Mouse (Mus musculus): ENCODE results near the gene Itln1. TPM values are rescaled to one million over a fixed set of nuclear protein-coding genes. Genes with fewer than 3 reads are reported as not detected.

Gene Itln1
- polyA plus RNA-seq, 1 experiment from 2014 or later: 0.49 TPM

Other genes with a start within 250 kb of the Itln1 start
- gene Usp21, start 247.3 kb downstream of the Itln1 start, polyA plus RNA-seq (2015; fragmentation: Nextera tagmentation; extraction: Ambion mirVana): 48.5 and 55.8 TPM in 2 replicates
- gene Ufc1, start 240.3 kb downstream of the Itln1 start, polyA plus RNA-seq (2015; fragmentation: Nextera tagmentation; extraction: Ambion mirVana): 82.0 and 82.1 TPM in 2 replicates
- 36.0 and 37.6 TPM in 2 replicates for gene Dedd, start 206.1 kb downstream of the Itln1 start, polyA plus RNA-seq (2015; fragmentation: Nextera tagmentation; extraction: Ambion mirVana)
- gene Nit1, start 189.6 kb downstream of the Itln1 start, polyA plus RNA-seq (2015; fragmentation: Nextera tagmentation; extraction: Ambion mirVana): 34.4 and 38.5 TPM in 2 replicates
- 76.4 and 84.5 TPM in 2 replicates for gene Pfdn2, start 189.6 kb downstream of the Itln1 start, polyA plus RNA-seq (2015; fragmentation: Nextera tagmentation; extraction: Ambion mirVana)
- gene Klhdc9, start 174.5 kb downstream of the Itln1 start, polyA plus RNA-seq (2015; fragmentation: Nextera tagmentation; extraction: Ambion mirVana): 0.71 and 1.0 TPM in 2 replicates
- 0.39 and 0.81 TPM in 2 replicates for gene Nectin4, start 165.2 kb downstream of the Itln1 start, polyA plus RNA-seq (2015; fragmentation: Nextera tagmentation; extraction: Ambion mirVana)
- 3.5 and 7.5 TPM in 2 replicates for gene Arhgap30, start 146.3 kb downstream of the Itln1 start, polyA plus RNA-seq (2015; fragmentation: Nextera tagmentation; extraction: Ambion mirVana)
- gene Usf1, start 124.0 kb downstream of the Itln1 start, polyA plus RNA-seq (2015; fragmentation: Nextera tagmentation; extraction: Ambion mirVana): 47.5 and 53.1 TPM in 2 replicates
- gene Tstd1, start 116.4 kb downstream of the Itln1 start, polyA plus RNA-seq (2015; fragmentation: Nextera tagmentation; extraction: Ambion mirVana): 3.7 and 4.2 TPM in 2 replicates
- 76.1 and 80.0 TPM in 2 replicates for gene F11r, start 97.8 kb downstream of the Itln1 start, polyA plus RNA-seq (2015; fragmentation: Nextera tagmentation; extraction: Ambion mirVana)
- 15.8 and 17.2 TPM in 2 replicates for gene Alyref2, start 31.8 kb downstream of the Itln1 start, polyA plus RNA-seq (2015; fragmentation: Nextera tagmentation; extraction: Ambion mirVana)
- 0.76 and 1.1 TPM in 2 replicates for gene Cd244a, start 23.9 kb upstream of the Itln1 start, polyA plus RNA-seq (2015; fragmentation: Nextera tagmentation; extraction: Ambion mirVana)
- gene Ly9, start 72.1 kb upstream of the Itln1 start, polyA plus RNA-seq (2015; fragmentation: Nextera tagmentation; extraction: Ambion mirVana): 1.00 and 2.2 TPM in 2 replicates
- gene Slamf7, start 117.7 kb upstream of the Itln1 start, polyA plus RNA-seq (2015; fragmentation: Nextera tagmentation; extraction: Ambion mirVana): 0.35 and 0.83 TPM in 2 replicates
- gene Cd48, start 146.7 kb upstream of the Itln1 start, polyA plus RNA-seq (2015; fragmentation: Nextera tagmentation; extraction: Ambion mirVana): 6.4 and 11.2 TPM in 2 replicates
- gene Slamf1, start 231.8 kb upstream of the Itln1 start, polyA plus RNA-seq (2015; fragmentation: Nextera tagmentation; extraction: Ambion mirVana): 0.46 and 0.79 TPM in 2 replicates